Mouse (Mus musculus) neural tube, embryonic 13.5 days (tissue): ENCODE results near the gene Dpp10. TPM values are rescaled to one million over a fixed set of nuclear protein-coding genes. Genes with fewer than 3 reads are reported as not detected.

Source experiments
- ATAC-seq: fragments of 200-750 bp; cut with Nextera tagmentation; 2 replicates; pipeline ENCODE4 v1.8.0; 2017; ENCODE audit warnings: low read depth, mild to moderate bottlenecking, moderate TSS enrichment, moderate library complexity
- H3K27ac ChIP-seq: fragments of 300-500 bp; sonication (generic); replicated peaks from 2 replicates; pipeline ENCODE4 v1.5.1; 2015; ENCODE audit warnings: moderate library complexity, mild to moderate bottlenecking, inconsistent platforms
- H3K27me3 ChIP-seq: fragments of 300-500 bp; sonication (generic); 2 replicates; pipeline ENCODE4 v1.6.1; 2015; ENCODE audit warnings: mild to moderate bottlenecking, inconsistent platforms
- H3K36me3 ChIP-seq: fragments of 300-500 bp; sonication (generic); 2 replicates; pipeline ENCODE4 v1.6.1; 2015; ENCODE audit warnings: mild to moderate bottlenecking, inconsistent platforms
- H3K4me1 ChIP-seq: fragments of 300-500 bp; sonication (generic); replicated peaks from 2 replicates; pipeline ENCODE4 v1.6.1; 2015; ENCODE audit warnings: inconsistent platforms
- H3K4me2 ChIP-seq: fragments of 300-500 bp; sonication (generic); 2 replicates; pipeline ENCODE4 v1.6.1; 2015; ENCODE audit warnings: inconsistent platforms, mild to moderate bottlenecking, moderate library complexity
- H3K4me3 ChIP-seq: fragments of 300-500 bp; sonication (generic); 2 replicates; pipeline ENCODE4 v1.5.1; 2015; ENCODE audit warnings: mild to moderate bottlenecking, inconsistent platforms
- H3K9ac ChIP-seq: fragments of 300-500 bp; sonication (generic); 2 replicates; pipeline ENCODE4 v1.6.1; 2015; ENCODE audit warnings: moderate library complexity, mild to moderate bottlenecking, inconsistent platforms
- H3K9me3 ChIP-seq: fragments of 300-500 bp; sonication (generic); 2 replicates; pipeline ENCODE4 v1.6.1; 2016; ENCODE audit warnings: inconsistent platforms
- WGBS: fragments of 180-500 bp; shearing (Covaris S2); methylation state at CpG from one replicate; pipeline ENCODE4 v1.1.7; 2015; 5-methylcytosine and 5-hydroxymethylcytosine counted together
- polyA plus RNA-seq: library from polyadenylated mRNA; unstranded; fragments of >200 nt; fragmentation: Nextera tagmentation; extraction: Ambion mirVana; gene quantifications from 2 replicates; pipeline ENCODE4 v1.2.1, GENCODE M21; 2015

Dpp10 gene
- polyA plus RNA-seq, 1 experiment from 2014 or later = 11.1 TPM

DNA sequence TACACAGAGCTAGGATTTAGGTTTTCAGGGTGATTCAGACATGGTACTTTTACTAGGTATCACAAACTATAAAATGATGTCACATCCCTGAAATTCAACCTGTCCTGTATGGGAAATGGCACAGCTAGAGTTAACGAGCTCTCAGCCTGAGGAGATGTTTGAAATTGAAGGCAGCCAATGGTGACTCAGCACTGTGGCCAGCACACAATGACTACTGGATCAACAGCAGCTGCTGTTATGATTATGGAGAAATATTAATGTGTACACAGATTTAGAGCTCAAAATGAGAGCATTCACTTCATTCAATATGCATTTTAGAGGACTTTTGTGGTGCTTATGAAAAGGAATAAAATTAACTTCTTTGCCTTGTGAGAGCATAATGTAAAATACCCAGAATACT is 66.8 kb downstream of the Dpp10 start:
- no peaks in the 10 kb centered on the region for H3K36me3 ChIP-seq
- no peak overlapping the region for H3K4me3 ChIP-seq
- no peaks in the 10 kb centered on the region for H3K27me3 ChIP-seq
- no peak overlapping the region for H3K27ac ChIP-seq
- H3K4me1 ChIP-seq = no peaks in the 10 kb centered on the region
- no peak for ATAC-seq
- WGBS = 74% methylated on average over 1 of the region's 1 CpGs
- no peak overlapping the region for H3K9ac ChIP-seq
- no peaks in the 10 kb centered on the region for H3K9me3 ChIP-seq
- no peak overlapping the region for H3K4me2 ChIP-seq

DNA sequence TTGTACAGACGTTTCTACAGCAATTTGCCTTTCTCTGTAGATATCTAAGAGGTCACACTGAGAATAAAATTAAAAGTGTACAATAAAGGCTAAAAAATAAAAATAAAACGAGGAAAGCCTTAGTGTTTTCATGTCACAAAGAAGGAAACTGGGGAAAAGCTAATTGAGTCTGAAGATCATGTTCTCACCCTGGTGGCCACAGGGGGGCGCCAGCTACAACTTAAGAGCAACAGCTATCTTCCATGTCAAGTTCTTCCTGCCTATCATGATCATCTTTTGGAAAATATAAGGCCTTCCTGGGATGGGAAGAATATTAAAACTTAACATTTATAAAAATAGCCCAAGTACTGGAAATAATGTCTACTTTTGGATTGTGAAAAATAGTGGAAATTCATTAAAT is 70.7 kb downstream of the Dpp10 start:
- WGBS = 28% methylated on average over 3 of the region's 3 CpGs
- ATAC-seq = no peak
- no peak overlapping the region for H3K9ac ChIP-seq
- H3K36me3 ChIP-seq = no peaks in the 10 kb centered on the region
- H3K4me3 ChIP-seq = no peak overlapping the region
- no peaks in the 10 kb centered on the region for H3K27me3 ChIP-seq
- no peak overlapping the region for H3K4me2 ChIP-seq
- no peak overlapping the region for H3K27ac ChIP-seq
- no peaks in the 10 kb centered on the region for H3K9me3 ChIP-seq
- H3K4me1 ChIP-seq = no peaks in the 10 kb centered on the region

DNA sequence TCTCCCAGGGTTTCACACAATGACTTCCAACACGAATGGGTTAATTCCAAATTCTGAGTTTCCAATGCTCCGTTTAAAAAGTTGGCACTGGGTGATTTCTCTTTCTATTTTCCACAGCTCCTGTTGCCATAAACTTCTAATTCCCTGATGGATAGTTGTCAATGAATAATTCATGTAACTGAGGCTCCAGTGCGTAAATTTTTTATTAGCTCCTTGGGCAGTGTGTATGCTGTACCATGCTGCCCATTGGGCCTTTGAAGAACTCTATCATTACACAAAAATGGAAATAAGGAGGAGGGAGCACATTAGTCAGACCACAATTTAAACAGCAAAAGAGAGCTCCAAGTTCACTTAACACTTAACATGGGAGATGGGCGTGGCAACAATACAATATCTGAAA is 99.2 kb downstream of the Dpp10 start:
- H3K27me3 ChIP-seq = no peaks in the 10 kb centered on the region
- H3K9me3 ChIP-seq = no peaks in the 10 kb centered on the region
- ATAC-seq = no peak
- WGBS = 51% methylated on average over 4 of the region's 4 CpGs
- H3K4me1 ChIP-seq = peaks cover 7% of the 10 kb centered on the region; the same call in 1 of the 2 replicates
- no peak overlapping the region for H3K9ac ChIP-seq
- H3K36me3 ChIP-seq = no peaks in the 10 kb centered on the region
- no peak overlapping the region for H3K4me3 ChIP-seq
- H3K27ac ChIP-seq = no peak overlapping the region
- H3K4me2 ChIP-seq = no peak overlapping the region

DNA sequence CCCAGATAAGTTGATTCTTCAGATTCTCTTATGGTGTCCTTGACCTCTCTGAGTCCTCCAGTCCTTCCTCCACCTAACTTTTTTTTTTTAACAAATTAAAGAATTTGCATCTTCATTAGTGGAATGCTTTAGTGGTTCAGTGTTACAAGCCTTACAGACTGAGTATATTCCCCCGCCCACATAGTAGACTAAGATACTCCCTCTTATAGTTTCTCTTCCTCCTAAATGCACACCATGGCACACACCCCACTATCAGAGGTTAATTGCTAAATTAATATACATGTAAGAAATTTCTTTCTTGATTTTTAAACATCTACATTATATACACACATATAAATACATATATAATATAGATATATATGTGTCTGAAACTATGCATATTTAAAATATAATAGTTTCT is 104.5 kb downstream of the Dpp10 start:
- Histone ChIP-seq H3K4me3 (no peak overlapping the region), H3K4me2 (no peak overlapping the region), H3K9ac (no peak overlapping the region), H3K27ac (no peak overlapping the region), H3K27me3 (no peaks in the 10 kb centered on the region), H3K9me3 (no peaks in the 10 kb centered on the region), H3K36me3 (no peaks in the 10 kb centered on the region), H3K4me1 (peaks cover under 1% of the 10 kb centered on the region; the same call in 1 of the 2 replicates)
- no peak for ATAC-seq
- 92% methylated on average over 1 of the region's 1 CpGs for WGBS

DNA sequence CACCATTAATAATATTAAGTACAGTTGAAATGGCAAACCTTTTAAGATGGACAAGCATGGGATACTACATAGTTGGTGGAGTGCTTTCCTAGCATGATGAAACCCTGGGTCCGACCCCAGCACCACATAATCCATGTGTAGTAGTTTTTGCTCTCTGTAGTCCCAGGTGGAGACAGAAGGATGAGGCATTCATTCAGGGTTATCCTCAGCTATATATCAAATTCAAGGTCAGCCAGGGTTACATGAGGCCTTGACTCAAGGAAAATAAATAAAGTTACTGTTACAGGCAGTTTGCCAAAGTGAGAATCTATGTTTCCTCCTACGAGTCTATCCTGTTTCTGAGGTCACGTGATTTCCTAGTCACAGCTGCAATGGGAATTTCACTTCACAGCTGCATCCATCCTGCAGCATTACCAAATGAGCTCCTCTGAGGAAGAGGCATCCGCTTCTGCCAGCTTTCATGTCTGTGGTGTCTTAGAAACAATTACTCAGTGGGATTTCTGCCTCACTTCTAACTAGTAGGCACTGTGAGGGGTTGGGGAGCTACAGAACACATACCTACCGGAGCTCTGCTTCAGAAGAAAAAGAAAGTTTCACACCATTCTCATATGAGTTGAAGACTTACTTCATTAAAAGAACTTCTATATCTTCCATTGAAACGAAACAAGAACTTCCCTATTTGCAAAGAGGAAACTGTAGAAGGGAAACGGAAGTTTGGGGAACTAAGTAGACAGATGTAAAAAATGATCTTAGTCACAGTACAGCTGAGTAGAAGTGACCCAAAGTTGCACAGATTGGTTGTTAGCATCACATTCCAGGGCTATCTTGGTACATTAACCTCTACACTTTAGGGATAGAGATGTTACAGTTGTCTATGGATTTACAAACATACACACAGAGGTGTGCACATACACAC is 111.3 kb downstream of the Dpp10 start:
- no peaks in the 10 kb centered on the region for H3K9me3 ChIP-seq
- H3K9ac ChIP-seq = no peak overlapping the region
- no peak overlapping the region for H3K4me2 ChIP-seq
- H3K27ac ChIP-seq = no peak overlapping the region
- H3K4me3 ChIP-seq = no peak overlapping the region
- no peak for ATAC-seq
- H3K4me1 ChIP-seq = no peaks in the 10 kb centered on the region
- no peaks in the 10 kb centered on the region for H3K27me3 ChIP-seq
- WGBS = 73% methylated on average over 7 of the region's 7 CpGs
- no peaks in the 10 kb centered on the region for H3K36me3 ChIP-seq

DNA sequence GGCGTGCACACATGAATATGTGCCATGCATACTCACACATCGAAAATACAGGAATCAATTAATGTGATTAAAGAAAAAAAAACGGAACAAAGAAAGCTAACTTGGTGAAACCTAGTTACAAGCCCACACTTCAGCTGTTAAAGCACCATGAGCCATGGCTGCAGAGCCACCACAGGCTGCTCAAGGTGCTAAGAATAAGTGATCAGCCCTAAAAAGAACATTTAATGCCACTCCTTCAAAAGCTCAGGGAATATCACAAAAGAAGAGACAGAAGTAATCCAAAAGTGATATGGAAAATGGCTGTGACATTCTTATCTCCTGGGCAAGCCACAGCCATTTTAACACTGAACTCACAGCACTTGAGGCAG is 117.4 kb downstream of the Dpp10 start:
- Histone ChIP-seq H3K27me3 (no peaks in the 10 kb centered on the region), H3K9me3 (no peaks in the 10 kb centered on the region), H3K9ac (no peak overlapping the region), H3K4me1 (peaks cover 10% of the 10 kb centered on the region), H3K4me3 (no peak overlapping the region), H3K36me3 (no peaks in the 10 kb centered on the region), H3K4me2 (no peak overlapping the region), H3K27ac (no peak overlapping the region)
- WGBS = 75% methylated on average over 3 of the region's 3 CpGs
- ATAC-seq = no peak

DNA sequence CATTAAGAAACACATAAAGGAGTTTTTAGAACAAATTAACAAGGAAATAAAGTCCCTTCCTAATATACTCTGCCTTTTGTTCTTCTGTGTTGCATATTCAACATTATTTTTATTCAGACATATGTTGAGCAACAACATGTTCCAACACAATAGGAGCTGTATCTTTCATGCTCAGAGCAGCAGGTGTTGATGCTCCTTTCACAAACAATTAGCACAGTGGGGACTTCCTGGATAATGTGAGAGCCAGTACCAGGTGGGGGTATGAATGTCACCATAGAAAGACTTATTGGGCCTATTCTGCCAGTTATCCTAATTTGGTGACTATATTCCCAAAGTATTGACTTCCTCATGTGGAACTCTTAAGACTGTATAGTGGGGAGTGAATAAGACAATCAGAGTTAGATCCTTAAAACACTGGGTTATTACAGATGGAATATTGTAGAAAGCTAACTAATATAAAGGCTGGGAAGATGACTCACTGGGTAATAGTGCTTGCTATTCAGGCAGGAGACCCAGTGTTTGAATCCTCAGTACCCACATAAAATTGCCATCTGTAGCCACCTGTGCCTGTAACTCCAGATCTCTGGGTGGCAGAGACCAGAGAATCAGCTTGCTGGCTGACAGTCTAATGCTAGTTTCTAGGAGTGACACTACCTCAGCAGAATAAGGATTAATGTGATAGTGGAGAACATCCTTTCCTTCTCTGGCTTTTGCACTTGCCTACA is 117.9 kb downstream of the Dpp10 start:
- peak; percentile 5; the same call in 1 of the 2 replicates for ATAC-seq
- Histone ChIP-seq H3K36me3 (no peaks in the 10 kb centered on the region), H3K9me3 (no peaks in the 10 kb centered on the region), H3K4me2 (no peak overlapping the region), H3K27ac (no peak overlapping the region), H3K9ac (no peak overlapping the region), H3K4me1 (peaks cover 10% of the 10 kb centered on the region), H3K27me3 (no peaks in the 10 kb centered on the region), H3K4me3 (no peak overlapping the region)

DNA sequence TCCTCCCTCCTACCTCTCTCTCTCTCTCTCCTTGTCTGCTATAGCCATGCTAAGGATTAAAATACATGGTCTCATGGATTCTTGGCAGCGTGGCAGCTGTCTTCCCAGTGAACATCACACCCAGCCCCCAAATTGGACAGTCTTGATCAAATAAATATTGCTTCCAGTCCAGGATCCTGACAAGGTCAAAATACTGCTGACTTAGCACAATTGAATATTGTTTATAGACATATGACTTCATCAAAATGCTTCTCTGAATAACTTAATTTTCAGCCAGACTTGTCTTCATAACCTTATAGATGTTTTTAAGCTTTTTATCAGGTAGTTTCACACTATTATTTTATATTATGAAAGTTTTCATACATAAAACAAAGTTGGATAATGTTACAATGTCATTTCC is 120.5 kb downstream of the Dpp10 start:
- Histone ChIP-seq H3K4me3 (no peak overlapping the region), H3K9me3 (no peaks in the 10 kb centered on the region), H3K27ac (no peak overlapping the region), H3K4me2 (no peak overlapping the region), H3K36me3 (no peaks in the 10 kb centered on the region), H3K4me1 (peaks cover 10% of the 10 kb centered on the region), H3K9ac (no peak overlapping the region), H3K27me3 (no peaks in the 10 kb centered on the region)
- 91% methylated on average over 1 of the region's 1 CpGs for WGBS
- no peak for ATAC-seq

DNA sequence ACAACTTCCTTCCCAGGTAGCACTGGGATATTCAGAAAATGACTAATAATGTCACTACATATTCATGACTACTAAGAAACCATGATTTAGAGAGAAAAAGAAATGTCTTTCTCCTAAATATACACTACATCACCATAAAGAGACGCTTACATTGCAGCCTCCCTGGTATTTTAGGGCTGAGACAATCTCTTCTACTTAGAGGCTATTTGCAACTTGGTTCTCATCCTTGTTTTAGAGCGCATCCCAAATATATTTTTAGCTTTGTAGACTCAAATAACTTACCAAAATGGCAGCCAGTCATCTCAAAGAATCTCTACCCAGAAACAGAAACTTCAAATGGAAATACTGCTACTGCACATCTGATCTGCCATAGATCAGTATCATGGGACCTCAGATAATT is 121.5 kb downstream of the Dpp10 start:
- Histone ChIP-seq H3K36me3 (no peaks in the 10 kb centered on the region), H3K4me3 (no peak overlapping the region), H3K9me3 (no peaks in the 10 kb centered on the region), H3K27ac (no peak overlapping the region), H3K4me2 (no peak overlapping the region), H3K27me3 (no peaks in the 10 kb centered on the region), H3K4me1 (peaks cover 10% of the 10 kb centered on the region), H3K9ac (no peak overlapping the region)
- WGBS = 91% methylated on average over 2 of the region's 2 CpGs
- ATAC-seq = no peak

DNA sequence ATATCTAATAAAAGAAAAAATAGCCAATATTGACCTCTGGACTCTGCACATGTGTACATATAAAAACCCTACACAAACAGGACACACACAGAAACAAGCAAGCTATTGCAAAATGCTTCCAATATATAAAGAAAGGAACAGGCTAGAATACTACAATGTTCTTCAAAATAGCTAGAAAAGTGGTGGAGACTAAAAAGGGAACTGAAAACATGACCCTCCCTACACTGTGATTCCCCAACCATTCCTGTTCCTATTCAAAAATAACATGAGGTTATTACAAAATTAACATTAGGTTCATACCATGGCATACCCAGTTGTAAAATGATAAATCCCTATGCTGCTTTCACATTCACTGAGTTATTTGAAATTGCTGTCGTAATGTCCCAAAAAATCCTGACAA is 125.8 kb downstream of the Dpp10 start:
- WGBS = 93% methylated on average over 1 of the region's 1 CpGs
- Histone ChIP-seq H3K27me3 (no peaks in the 10 kb centered on the region), H3K36me3 (no peaks in the 10 kb centered on the region), H3K4me1 (no peaks in the 10 kb centered on the region), H3K4me3 (no peak overlapping the region), H3K27ac (no peak overlapping the region), H3K9me3 (no peaks in the 10 kb centered on the region), H3K9ac (no peak overlapping the region), H3K4me2 (no peak overlapping the region)
- ATAC-seq = no peak

DNA sequence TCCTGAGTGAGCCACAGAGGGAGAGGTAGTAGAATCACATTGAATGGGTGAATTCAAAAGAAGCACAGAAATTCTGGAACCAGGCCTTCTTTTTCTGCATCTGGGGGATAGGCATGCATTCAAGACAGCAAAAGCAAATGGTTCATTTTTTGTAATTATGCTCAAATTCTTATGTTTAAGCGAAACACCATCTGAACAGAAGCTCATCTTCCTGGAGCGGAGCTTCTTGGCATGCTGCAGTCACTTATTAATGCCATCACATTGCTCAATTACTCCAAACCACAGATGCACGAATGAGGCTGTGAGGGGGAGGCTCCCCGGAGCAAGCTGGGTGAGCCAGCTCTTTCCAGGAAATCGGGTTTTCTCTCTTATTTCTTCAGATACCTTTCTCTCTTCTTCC is 142.7 kb downstream of the Dpp10 start:
- ATAC-seq = no peak
- H3K4me1 ChIP-seq = no peaks in the 10 kb centered on the region
- H3K36me3 ChIP-seq = no peaks in the 10 kb centered on the region
- H3K27me3 ChIP-seq = no peaks in the 10 kb centered on the region
- WGBS = 81% methylated on average over 5 of the region's 5 CpGs
- H3K4me3 ChIP-seq = no peak overlapping the region
- no peak overlapping the region for H3K9ac ChIP-seq
- H3K9me3 ChIP-seq = no peaks in the 10 kb centered on the region
- H3K27ac ChIP-seq = no peak overlapping the region
- H3K4me2 ChIP-seq = no peak overlapping the region

DNA sequence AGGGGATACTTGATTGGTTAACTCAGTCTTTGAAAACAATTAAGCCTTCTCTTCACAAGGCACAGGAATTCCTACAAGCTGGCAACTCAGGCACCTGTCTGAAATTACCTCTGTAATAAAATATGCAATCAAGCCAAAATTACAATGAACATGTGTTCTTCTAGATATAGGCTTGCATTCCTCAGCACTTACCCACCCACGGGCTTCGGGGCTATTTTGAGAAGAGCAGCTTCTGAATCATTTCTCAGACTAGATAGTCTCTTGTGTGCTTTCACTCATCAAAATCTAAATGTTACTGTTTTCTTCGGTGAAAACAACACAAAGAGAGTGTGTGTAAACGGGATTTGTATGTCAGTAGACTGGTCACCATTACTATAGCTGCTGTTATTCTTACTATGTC is 144.1 kb downstream of the Dpp10 start:
- Histone ChIP-seq H3K36me3 (no peaks in the 10 kb centered on the region), H3K27ac (no peak overlapping the region), H3K4me2 (no peak overlapping the region), H3K4me1 (no peaks in the 10 kb centered on the region), H3K4me3 (no peak overlapping the region), H3K27me3 (no peaks in the 10 kb centered on the region), H3K9ac (no peak overlapping the region), H3K9me3 (no peaks in the 10 kb centered on the region)
- 78% methylated on average over 4 of the region's 4 CpGs for WGBS
- ATAC-seq = no peak
